Mouse (Mus musculus) limb, embryonic 11.5 days (tissue): ENCODE data around the gene Astl. TPM values are rescaled to one million over a fixed set of nuclear protein-coding genes. Genes with fewer than 3 reads are reported as not detected.

ENCODE experiments used
- ATAC-seq: fragments of 200-750 bp; cut with Nextera tagmentation; 2 replicates; pipeline ENCODE4 v1.8.0; 2017; ENCODE audit warnings: low read depth; ENCODE audit not compliant: insufficient number of reproducible peaks, low FRiP score, low TSS enrichment
- DNase-seq: peaks from one replicate; pipeline ENCODE4 v3.0.0-alpha.2; 2015; ENCODE audit warnings: low spot score
- H3K27ac ChIP-seq: fragments of 300-500 bp; sonication (generic); replicated peaks from 2 replicates; pipeline ENCODE4 v1.5.1; 2014; ENCODE audit warnings: low read depth, mild to moderate bottlenecking, low read length
- H3K27me3 ChIP-seq: fragments of 300-500 bp; sonication (generic); 2 replicates; pipeline ENCODE4 v1.6.1; 2014; ENCODE audit warnings: mild to moderate bottlenecking, low read length, mixed read lengths; ENCODE audit not compliant: control insufficient read depth, insufficient read depth
- H3K36me3 ChIP-seq: fragments of 300-500 bp; sonication (generic); 2 replicates; pipeline ENCODE4 v1.6.1; 2014; ENCODE audit warnings: mild to moderate bottlenecking, low read length, moderate library complexity, mixed read lengths; ENCODE audit not compliant: control insufficient read depth, insufficient read depth
- H3K4me1 ChIP-seq: fragments of 300-500 bp; sonication (generic); 2 replicates; pipeline ENCODE4 v1.6.1; 2014; ENCODE audit warnings: low read length, mixed read lengths; ENCODE audit not compliant: control insufficient read depth, insufficient read depth
- H3K4me2 ChIP-seq: fragments of 300-500 bp; sonication (generic); 2 replicates; pipeline ENCODE4 v1.6.1; 2014; ENCODE audit warnings: low read depth, mild to moderate bottlenecking, moderate library complexity; ENCODE audit not compliant: severe bottlenecking
- H3K4me3 ChIP-seq: fragments of 300-500 bp; sonication (generic); 2 replicates; pipeline ENCODE4 v1.5.1; 2014; ENCODE audit warnings: low read depth, low read length
- H3K9ac ChIP-seq: fragments of 300-500 bp; sonication (generic); 2 replicates; pipeline ENCODE4 v1.6.1; 2014; ENCODE audit warnings: mild to moderate bottlenecking, low read length
- H3K9me3 ChIP-seq: fragments of 300-500 bp; sonication (generic); 2 replicates; pipeline ENCODE4 v1.6.1; 2016; ENCODE audit warnings: low read length; ENCODE audit not compliant: control insufficient read depth
- WGBS: fragments of 180-500 bp; shearing (Covaris S2); extraction: QIAGEN DNeasy Blood & Tissue Kit; methylation state at CpG from one replicate; pipeline ENCODE4 v1.1.7; 2014; 5-methylcytosine and 5-hydroxymethylcytosine counted together
- polyA plus RNA-seq: library from polyadenylated mRNA; unstranded; fragments of >200 nt; fragmentation: Nextera tagmentation; extraction: Ambion mirVana; gene quantifications from 2 replicates; pipeline ENCODE4 v1.2.1, GENCODE M21; 2014

Gene Astl
- polyA plus RNA-seq, 1 experiment from 2014 or later = not detected

DNA sequence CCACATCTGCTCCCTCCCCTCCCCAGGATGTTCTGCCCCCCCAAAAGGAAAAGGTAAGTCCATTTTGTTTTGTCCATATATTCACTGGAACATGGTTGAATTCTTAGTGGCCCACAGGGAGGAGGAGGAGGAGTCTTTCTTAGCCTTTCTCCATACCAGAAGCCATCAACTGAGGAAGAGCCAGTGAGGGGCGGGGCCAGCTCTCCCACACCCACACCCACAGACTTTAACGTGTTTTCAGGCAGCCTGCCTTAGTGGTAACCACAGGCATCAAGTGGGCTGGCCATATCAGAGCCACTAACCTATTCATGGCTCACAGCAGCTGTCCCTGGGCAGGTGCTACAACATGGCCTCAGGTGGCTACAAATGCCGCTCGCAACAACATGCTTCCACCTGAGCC is 394 bp downstream of the Astl start:
- no peak for DNase-seq
- H3K4me2 ChIP-seq = no peak overlapping the region
- H3K4me1 ChIP-seq = peaks cover 13% of the 10 kb centered on the region
- H3K27ac ChIP-seq = no peak overlapping the region
- peaks cover 16% of the 10 kb centered on the region for H3K27me3 ChIP-seq
- H3K9me3 ChIP-seq = no peaks in the 10 kb centered on the region
- no peak overlapping the region for H3K9ac ChIP-seq
- no peaks in the 10 kb centered on the region for H3K36me3 ChIP-seq
- ATAC-seq = no peak
- H3K4me3 ChIP-seq = no peak overlapping the region
- WGBS = 76% methylated on average over 4 of the region's 4 CpGs

DNA sequence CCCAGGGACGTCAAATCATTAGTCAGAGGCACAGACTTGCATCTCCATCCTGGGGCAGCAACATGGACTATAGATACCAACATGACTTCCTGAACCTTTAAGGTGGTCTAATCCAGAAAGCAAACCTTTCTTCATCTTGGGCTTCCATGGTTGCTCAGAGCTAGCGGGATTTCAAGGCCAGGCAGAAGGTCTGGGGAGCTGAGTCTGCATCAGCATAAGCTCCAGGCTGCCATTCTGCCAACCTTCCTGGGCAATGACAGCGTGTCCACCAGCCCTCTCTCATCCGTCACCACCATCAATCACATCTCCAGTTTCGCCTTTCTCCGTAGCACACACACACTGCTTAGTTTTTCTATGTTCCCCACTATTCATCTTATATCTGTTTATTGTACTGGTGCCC is 823 bp downstream of the Astl start:
- WGBS = 75% methylated on average over 6 of the region's 6 CpGs
- Histone ChIP-seq H3K27me3 (peaks cover 16% of the 10 kb centered on the region), H3K9me3 (no peaks in the 10 kb centered on the region), H3K36me3 (no peaks in the 10 kb centered on the region), H3K4me2 (no peak overlapping the region), H3K9ac (no peak overlapping the region), H3K4me3 (no peak overlapping the region), H3K27ac (no peak overlapping the region), H3K4me1 (peaks cover 13% of the 10 kb centered on the region)
- no peak for ATAC-seq
- DNase-seq = no peak

DNA sequence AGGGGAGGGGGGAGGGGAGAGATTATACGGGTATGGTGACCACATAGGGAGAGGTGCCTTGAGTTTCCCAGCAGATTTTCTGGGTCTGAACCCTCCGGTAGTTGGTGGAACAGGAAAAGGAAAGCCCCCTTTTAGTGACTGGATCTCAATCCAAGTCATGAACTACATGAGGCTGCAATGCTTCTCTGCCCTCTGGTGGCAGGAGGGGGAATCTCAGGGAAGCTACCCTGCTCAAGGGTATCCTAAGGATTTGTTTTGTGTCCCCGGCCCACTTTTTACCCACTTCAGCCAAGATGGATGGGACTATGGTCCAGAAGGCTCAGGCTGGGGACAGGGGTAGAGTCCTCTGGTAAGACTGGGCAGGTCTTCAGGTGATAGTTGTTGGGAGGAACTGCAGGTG is 2.7 kb downstream of the Astl start:
- Histone ChIP-seq H3K4me1 (peaks cover 3% of the 10 kb centered on the region), H3K4me3 (no peak overlapping the region), H3K4me2 (no peak overlapping the region), H3K9ac (no peak overlapping the region), H3K9me3 (no peaks in the 10 kb centered on the region), H3K36me3 (no peaks in the 10 kb centered on the region), H3K27me3 (peaks cover 12% of the 10 kb centered on the region), H3K27ac (no peak overlapping the region)
- ATAC-seq = no peak
- 14% methylated on average over 3 of the region's 3 CpGs for WGBS
- DNase-seq = peak; percentile 78

DNA sequence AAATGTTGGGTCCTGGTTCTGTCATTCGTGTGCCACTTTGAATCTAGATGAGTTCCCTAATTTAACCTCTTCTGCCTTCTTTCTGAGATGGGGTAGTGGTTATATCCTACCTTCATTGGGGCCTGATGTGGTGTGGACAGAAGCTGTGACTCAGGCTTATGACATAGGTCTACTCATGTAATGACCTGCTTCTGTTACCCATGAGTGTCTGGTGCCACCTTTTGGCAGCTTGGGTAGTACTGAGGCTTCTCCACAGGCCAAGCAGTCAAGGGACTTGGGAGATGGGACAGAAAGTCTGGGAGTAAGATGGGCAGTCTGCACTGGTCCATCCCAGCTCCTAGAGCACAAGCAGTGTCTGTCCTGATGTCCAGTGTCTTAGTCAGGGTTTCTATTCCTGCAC is 7.9 kb downstream of the Astl start:
- Histone ChIP-seq H3K27me3 (no peaks in the 10 kb centered on the region), H3K36me3 (no peaks in the 10 kb centered on the region), H3K27ac (no peak overlapping the region), H3K4me3 (no peak overlapping the region), H3K9me3 (no peaks in the 10 kb centered on the region), H3K4me2 (no peak overlapping the region), H3K4me1 (no peaks in the 10 kb centered on the region), H3K9ac (no peak overlapping the region)
- WGBS = 58% methylated on average over 1 of the region's 1 CpGs
- DNase-seq (no peak), ATAC-seq (no peak)

DNA sequence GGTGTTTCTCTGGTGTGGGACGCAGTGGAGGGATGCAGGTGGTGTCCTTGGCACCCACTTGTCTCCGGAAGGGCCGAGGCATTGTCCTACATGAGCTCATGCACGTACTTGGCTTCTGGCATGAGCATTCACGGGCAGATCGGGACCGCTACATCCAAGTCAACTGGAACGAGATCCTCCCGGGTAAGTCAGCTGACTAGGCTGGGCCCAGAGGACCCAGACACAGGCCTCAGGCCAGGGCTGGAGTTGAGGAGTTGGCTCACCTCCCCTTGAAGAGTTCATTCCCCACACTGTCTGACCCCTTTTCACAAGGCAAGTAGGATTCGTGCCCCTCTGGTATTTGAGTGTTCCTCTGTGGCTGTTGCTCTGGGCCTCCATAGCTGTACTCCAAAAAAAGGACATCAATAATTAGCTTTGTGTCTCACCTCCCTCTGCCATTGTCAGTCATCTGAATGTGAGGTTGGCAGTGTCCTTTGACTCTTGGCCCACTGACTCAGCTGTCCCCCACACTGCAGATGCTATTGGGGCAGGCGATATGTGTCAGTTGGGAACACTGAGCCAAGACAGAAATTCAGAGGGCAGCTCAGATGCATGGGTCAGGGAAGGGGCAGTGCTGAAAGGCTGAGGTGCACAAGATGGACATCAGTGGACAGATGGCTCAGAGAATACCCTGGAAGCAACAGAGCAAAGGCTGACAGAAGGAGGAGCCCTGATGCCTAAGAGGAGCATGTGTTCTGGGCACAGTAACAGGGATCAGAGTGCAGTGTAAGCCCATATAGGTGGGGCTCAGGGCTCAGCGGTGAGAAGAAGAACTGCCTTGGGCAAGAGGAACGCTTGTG is 8.9 kb downstream of the Astl start:
- WGBS = 81% methylated on average over 13 of the region's 13 CpGs
- DNase-seq = no peak
- Histone ChIP-seq H3K4me2 (no peak overlapping the region), H3K9me3 (no peaks in the 10 kb centered on the region), H3K4me3 (no peak overlapping the region), H3K9ac (no peak overlapping the region), H3K27ac (no peak overlapping the region), H3K27me3 (no peaks in the 10 kb centered on the region), H3K36me3 (no peaks in the 10 kb centered on the region), H3K4me1 (no peaks in the 10 kb centered on the region)
- no peak for ATAC-seq

DNA sequence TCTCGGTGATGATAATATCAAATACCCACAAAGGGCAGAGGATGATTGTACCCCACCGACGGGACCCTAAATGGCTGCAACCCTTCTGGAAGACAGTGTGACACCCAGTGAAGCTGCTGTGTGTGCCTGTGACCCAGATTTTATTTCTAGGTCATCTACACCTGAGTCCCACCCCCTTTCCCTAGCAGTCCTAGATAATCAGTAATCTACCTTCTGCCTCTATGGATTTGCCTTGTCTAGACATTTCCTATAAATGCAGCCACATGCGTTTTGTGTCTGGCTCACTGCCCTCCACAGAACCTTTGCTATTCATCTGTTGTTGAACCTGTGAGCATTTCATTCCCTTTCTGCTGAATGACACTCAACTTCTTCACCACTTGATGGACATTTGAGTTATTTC is 15.4 kb downstream of the Astl start:
- Histone ChIP-seq H3K27ac (no peak overlapping the region), H3K4me3 (no peak overlapping the region), H3K4me1 (no peaks in the 10 kb centered on the region), H3K9ac (no peak overlapping the region), H3K9me3 (no peaks in the 10 kb centered on the region), H3K36me3 (no peaks in the 10 kb centered on the region), H3K4me2 (no peak overlapping the region), H3K27me3 (no peaks in the 10 kb centered on the region)
- ATAC-seq = no peak
- no peak for DNase-seq
- 85% methylated on average over 4 of the region's 4 CpGs for WGBS

DNA sequence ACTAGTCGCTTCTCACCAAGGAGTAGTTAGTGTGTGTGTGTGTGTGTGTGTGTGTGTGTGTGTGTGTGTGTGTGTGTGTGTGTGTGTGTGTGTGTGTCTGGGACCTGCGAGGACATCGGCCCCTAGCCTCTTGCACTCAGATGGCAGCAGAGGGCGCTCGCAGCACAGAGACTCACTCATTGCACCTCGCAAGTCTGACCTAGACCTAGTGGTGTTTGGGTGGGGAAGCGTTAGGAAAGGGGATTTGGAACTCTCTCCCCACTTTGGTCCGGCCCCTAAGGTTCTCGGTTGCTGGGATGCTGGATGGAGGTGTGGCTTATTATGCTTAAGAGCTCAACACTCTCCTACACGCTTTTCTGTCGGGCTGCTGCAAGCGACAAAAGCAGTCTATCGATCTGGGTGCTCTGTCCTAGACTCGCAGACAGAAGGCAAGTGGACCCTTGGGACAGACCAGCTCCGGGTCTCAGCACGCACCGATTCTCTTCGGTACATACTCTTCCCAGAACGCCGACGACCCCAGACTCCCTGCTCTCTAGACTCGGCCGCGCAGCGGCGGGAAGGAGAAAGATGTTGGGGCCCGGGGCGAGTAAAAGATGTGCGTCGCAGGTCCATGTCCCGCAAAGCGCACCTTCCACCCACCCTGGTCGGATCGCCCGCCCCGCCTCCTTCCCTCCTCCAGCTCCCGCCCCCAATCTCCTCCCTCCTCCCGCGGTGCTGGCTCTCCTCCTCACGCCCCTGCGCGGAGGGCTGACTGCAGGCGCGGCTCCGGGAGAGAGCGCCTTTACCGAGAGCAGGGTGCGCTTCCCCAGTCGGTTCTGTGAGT is 24.2 kb downstream of the Astl start, which contains the start of gene Adra2b:
Gene Adra2b, plus strand, starts transcription at position 750 of the 823 bp plus-strand sequence.
- peaks cover 13% of the 10 kb centered on the region for H3K4me1 ChIP-seq
- H3K36me3 ChIP-seq = no peaks in the 10 kb centered on the region
- no peak within 1 kb of the TSS for H3K27ac ChIP-seq
- H3K9ac ChIP-seq = peak within 1 kb of the TSS; percentile 38
- peaks cover 48% of the 10 kb centered on the region for H3K27me3 ChIP-seq
- WGBS = under 1% methylated on average over 41 of the region's 49 CpGs
- peak within 1 kb of the TSS; percentile 41 for H3K4me2 ChIP-seq
- H3K4me3 ChIP-seq = peak within 1 kb of the TSS; percentile 22
- peak; percentile 75 for ATAC-seq
- H3K9me3 ChIP-seq = no peaks in the 10 kb centered on the region; the same call in 1 of the 2 replicates
- DNase-seq = peak; percentile 90

DNA sequence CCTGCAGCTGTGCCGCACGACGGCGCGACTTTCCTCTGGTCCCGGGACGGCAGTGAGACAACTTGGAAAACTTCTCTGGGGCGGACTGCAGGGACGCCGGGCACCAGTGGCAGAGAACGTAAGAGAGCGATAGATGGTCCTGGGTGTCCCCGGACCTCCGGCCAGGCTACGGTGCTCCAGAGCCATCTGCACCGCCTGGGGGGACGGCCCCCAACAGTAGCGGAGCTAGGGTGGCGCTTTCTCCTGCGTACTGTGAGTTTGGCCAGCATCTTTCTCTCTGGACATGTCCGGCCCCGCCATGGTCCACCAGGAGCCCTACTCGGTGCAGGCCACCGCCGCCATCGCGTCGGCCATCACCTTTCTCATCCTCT is 24.8 kb downstream of the Astl start:
- ATAC-seq = no peak
- peaks cover 13% of the 10 kb centered on the region for H3K4me1 ChIP-seq
- H3K27me3 ChIP-seq = peaks cover 48% of the 10 kb centered on the region
- H3K9me3 ChIP-seq = no peaks in the 10 kb centered on the region; the same call in 1 of the 2 replicates
- H3K4me3 ChIP-seq = peak overlapping the region; percentile 22
- no peak overlapping the region for H3K27ac ChIP-seq
- H3K4me2 ChIP-seq = peak overlapping the region; percentile 41
- DNase-seq = no peak
- WGBS = 2% methylated on average over 28 of the region's 28 CpGs
- H3K9ac ChIP-seq = no peak overlapping the region
- no peaks in the 10 kb centered on the region for H3K36me3 ChIP-seq
